ENCODE assay signal across 15 mouse cellular contexts in genomic region chr14:24794359-24794845, GRCm38 (mm10).
A peak's percentile ranks its signal among the peaks of the same experiment; 100 is the strongest.
DNase-seq lines count a peak whose midpoint lies in the region; ATAC-seq and TF ChIP-seq lines count a peak whose summit lies in the region.
"Had no signal": no experiment of that assay in that cellular context is flagged by ENCODE, and none has a peak within 500 bp of the region (broad histone marks: within the 10 kb centered on the region; RNA-seq: fewer than 3 reads in every experiment).

No protein-coding gene starts in this region.

- no peaks in the 10 kb centered on the region for H3K9me3 ChIP-seq in lung, embryonic 14.5 days (ENCODE audit: low read depth, low read length)
- no peaks in the 10 kb centered on the region for H3K9me3 ChIP-seq in limb, embryonic 14.5 days (ENCODE audit: control insufficient read depth, low read length)
- H3K9me3 ChIP-seq: hindbrain, embryonic 13.5 days had no signal

- H3K36me3 ChIP-seq in heart, adult 2 months (ENCODE audit: control insufficient read depth, insufficient read depth, low read length), result no peaks in the 10 kb centered on the region
- no peaks in the 10 kb centered on the region for H3K36me3 ChIP-seq in lung, embryonic 14.5 days (ENCODE audit: insufficient read depth)
- H3K36me3 ChIP-seq in limb, embryonic 14.5 days (ENCODE audit: control insufficient read depth, insufficient read depth, low read length), result no peaks in the 10 kb centered on the region
- H3K36me3 ChIP-seq: hindbrain, embryonic 13.5 days had no signal

- no peak overlapping the region for H3K4me3 ChIP-seq in heart, adult 2 months
- no peak overlapping the region for H3K4me3 ChIP-seq in lung, embryonic 14.5 days (ENCODE audit: low read depth, low read length)
- no peak overlapping the region for H3K4me3 ChIP-seq in limb, embryonic 14.5 days (replicated peaks; ENCODE audit: low read length)
- H3K4me3 ChIP-seq: hindbrain, embryonic 13.5 days; left cerebral cortex, adult 2 months had no signal

- 69% methylated on average over 12 of the region's 12 CpGs for WGBS in heart, adult 2 months
- WGBS in lung, embryonic 14.5 days, result 43% methylated on average over 12 of the region's 12 CpGs
- 51% methylated on average over 12 of the region's 12 CpGs for WGBS in limb, embryonic 14.5 days

- no peaks in the 10 kb centered on the region for H3K27me3 ChIP-seq in heart, adult 2 months (ENCODE audit: control insufficient read depth, insufficient read depth, low read length)
- H3K27me3 ChIP-seq in lung, embryonic 14.5 days (ENCODE audit: insufficient read depth, low read length), result no peaks in the 10 kb centered on the region
- H3K27me3 ChIP-seq in limb, embryonic 14.5 days (ENCODE audit: control insufficient read depth, insufficient read depth, low read length), result no peaks in the 10 kb centered on the region
- H3K27me3 ChIP-seq: CH12.LX; hindbrain, embryonic 13.5 days; Patski had no signal

- H3K79me2 ChIP-seq in heart, adult 2 months (replicated peaks; ENCODE audit: control insufficient read depth, insufficient read depth, low read length), result no peaks in the 10 kb centered on the region

- H3K27ac ChIP-seq in heart, adult 2 months, result peak overlapping the region; percentile 54
- no peak overlapping the region for H3K27ac ChIP-seq in lung, embryonic 14.5 days (ENCODE audit: low read depth)
- H3K27ac ChIP-seq in limb, embryonic 14.5 days (replicated peaks; ENCODE audit: low read depth, low read length), result peak overlapping the region; percentile 62
- H3K27ac ChIP-seq: hindbrain, embryonic 13.5 days; left cerebral cortex, adult 2 months; liver, embryonic 14.5 days had no signal

- TF ChIP-seq CTCF in heart, adult 2 months (IDR thresholded peaks at IDR 0.05), result no peak
- TF ChIP-seq CTCF in lung, embryonic 14.5 days (IDR thresholded peaks at IDR 0.05; ENCODE audit: low read depth), result no peak

- ATAC-seq in lung, embryonic 14.5 days (ENCODE audit: insufficient read depth), result no peak
- no peak for ATAC-seq in limb, embryonic 14.5 days (ENCODE audit: low FRiP score, low read depth)

- DNase-seq in heart, adult 2 months, result peak in 1 of 2 experiments; percentile 18
- DNase-seq in heart, postnatal 25 days (ENCODE audit: low spot score), result no peak
- DNase-seq in lung, embryonic 14.5 days, result peak; percentile 13
- DNase-seq in lung, postnatal 25 days (ENCODE audit: low spot score), result no peak
- DNase-seq in cerebellum, postnatal 25 days, result peak; percentile 48 to 58
- no peak for DNase-seq in limb, embryonic 14.5 days (ENCODE audit: low spot score)
- DNase-seq in left cerebral cortex, adult 8-10 months (ENCODE audit: low spot score in 2 of 2), result no peak
- DNase-seq in right cerebral cortex, adult 18-20 months, result no peak
- DNase-seq: spleen, adult 18-20 months; thymus, adult 18-20 months had no signal

- no peak overlapping the region for H3K4me2 ChIP-seq in lung, embryonic 14.5 days
- no peak overlapping the region for H3K4me2 ChIP-seq in limb, embryonic 14.5 days (replicated peaks; ENCODE audit: low read depth, low read length, severe bottlenecking)
- H3K4me2 ChIP-seq: hindbrain, embryonic 13.5 days had no signal

- TF ChIP-seq POLR2A in heart, adult 2 months (IDR thresholded peaks at IDR 0.05; ENCODE audit: insufficient read depth, low read depth, low read length), result no peak
- TF ChIP-seq POLR2A in limb, embryonic 14.5 days (IDR thresholded peaks at IDR 0.05; ENCODE audit: borderline replicate concordance, extremely low read depth, insufficient read depth, insufficient read length), result no peak

- TF ChIP-seq EP300 in heart, adult 2 months (IDR thresholded peaks at IDR 0.05; ENCODE audit: insufficient read depth, low read depth, low read length), result no peak

- H3K9ac ChIP-seq in heart, adult 2 months (ENCODE audit: low read depth, low read length), result no peak overlapping the region
- H3K9ac ChIP-seq in lung, embryonic 14.5 days, result no peak overlapping the region
- no peak overlapping the region for H3K9ac ChIP-seq in limb, embryonic 14.5 days (ENCODE audit: low read depth, low read length, severe bottlenecking)
- H3K9ac ChIP-seq: hindbrain, embryonic 13.5 days; liver, embryonic 14.5 days had no signal

- intact Hi-C loops in heart, adult 2 months (cut with DNase I), result no loop called here
- intact Hi-C loops in heart, postnatal 25 days (cut with DNase I), result no loop called here

- H3K4me1 ChIP-seq in heart, adult 2 months (ENCODE audit: control insufficient read depth, insufficient read depth, low read length), result peaks cover 2% of the 10 kb centered on the region
- no peaks in the 10 kb centered on the region for H3K4me1 ChIP-seq in lung, embryonic 14.5 days (ENCODE audit: insufficient read depth)
- peaks cover 24% of the 10 kb centered on the region for H3K4me1 ChIP-seq in limb, embryonic 14.5 days (ENCODE audit: control insufficient read depth, insufficient read depth, low read length)

Comparison
In these comparisons a context has a peak if more than half of its experiments do, and no peak if none do; other contexts are left out.
1. DNase-seq: peak in lung, embryonic 14.5 days (single experiment) and cerebellum, postnatal 25 days (2 of 2); none in heart, postnatal 25 days (single experiment), lung, postnatal 25 days (single experiment), limb, embryonic 14.5 days (single experiment), left cerebral cortex, adult 8-10 months (0 of 2) and right cerebral cortex, adult 18-20 months (single experiment).